Mouse (Mus musculus): ENCODE data around the gene Defa20. TPM values are rescaled to one million over a fixed set of nuclear protein-coding genes. Genes with fewer than 3 reads are reported as not detected.
"Not testable (repeated sequence)": the region's sequence is repeated elsewhere in the genome, so short reads cannot be mapped to it uniquely, and the experiment has no call there.

Gene Defa20
- polyA plus RNA-seq (2016; fragmentation: Nextera tagmentation; extraction: Ambion mirVana), result not detected in 2 replicates

DNA sequence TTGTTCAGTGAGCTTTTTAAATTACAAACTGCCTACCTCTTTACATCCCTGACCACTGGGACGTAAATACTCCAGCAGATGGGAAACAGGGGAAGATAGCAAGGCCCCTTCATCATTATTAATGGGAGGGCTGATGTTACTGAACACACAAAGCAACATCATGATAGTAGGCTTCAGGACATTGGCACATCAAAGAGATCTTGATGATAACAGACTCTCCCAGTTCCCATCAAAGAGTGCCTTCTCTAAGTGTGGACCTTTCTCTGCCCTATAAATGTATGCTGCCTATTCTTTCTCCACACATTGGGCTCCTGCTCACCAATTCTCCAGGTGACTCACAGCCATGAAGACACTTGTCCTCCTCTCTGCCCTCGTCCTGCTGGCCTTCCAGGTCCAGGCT lies at the start of gene Defa20:
Gene Defa20, plus strand, starts transcription at position 301 of the 400 bp plus-strand sequence.
- not testable (repeated sequence) for H3K9ac ChIP-seq; H3K4me2 ChIP-seq (replicated peaks); H3K4me3 ChIP-seq; H3K4me1 ChIP-seq; H3K9me3 ChIP-seq; H3K36me3 ChIP-seq; ATAC-seq (ENCODE audit: low FRiP score, low read depth); H3K27me3 ChIP-seq (replicated peaks); H3K27ac ChIP-seq
- WGBS, result no CpG with 5 or more reads among the region's 2 CpGs

DNA sequence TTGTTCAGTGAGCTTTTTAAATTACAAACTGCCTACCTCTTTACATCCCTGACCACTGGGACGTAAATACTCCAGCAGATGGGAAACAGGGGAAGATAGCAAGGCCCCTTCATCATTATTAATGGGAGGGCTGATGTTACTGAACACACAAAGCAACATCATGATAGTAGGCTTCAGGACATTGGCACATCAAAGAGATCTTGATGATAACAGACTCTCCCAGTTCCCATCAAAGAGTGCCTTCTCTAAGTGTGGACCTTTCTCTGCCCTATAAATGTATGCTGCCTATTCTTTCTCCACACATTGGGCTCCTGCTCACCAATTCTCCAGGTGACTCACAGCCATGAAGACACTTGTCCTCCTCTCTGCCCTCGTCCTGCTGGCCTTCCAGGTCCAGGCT lies 19.7 kb downstream of the Defa20 start, which contains the start of gene Defa32:
Gene Defa32, plus strand, starts transcription at position 301 of the 400 bp plus-strand sequence.
- H3K36me3 ChIP-seq; H3K9ac ChIP-seq; H3K4me2 ChIP-seq (replicated peaks); H3K27me3 ChIP-seq (replicated peaks); ATAC-seq (ENCODE audit: low FRiP score, low read depth); H3K4me1 ChIP-seq; H3K9me3 ChIP-seq; H3K4me3 ChIP-seq; H3K27ac ChIP-seq: not testable (repeated sequence)
- WGBS, result no CpG with 5 or more reads among the region's 2 CpGs

Other genes with a start within 250 kb of the Defa20 start
- not detected in 2 replicates for gene Defa27, start 193.7 kb upstream of the Defa20 start, polyA plus RNA-seq (2016; fragmentation: Nextera tagmentation; extraction: Ambion mirVana)
- not detected in 2 replicates for gene Defa29, start 182.2 kb upstream of the Defa20 start, polyA plus RNA-seq (2016; fragmentation: Nextera tagmentation; extraction: Ambion mirVana)
- not detected in 2 replicates for gene Defa2, start 130.7 kb upstream of the Defa20 start, polyA plus RNA-seq (2016; fragmentation: Nextera tagmentation; extraction: Ambion mirVana)
- not detected in 2 replicates for gene Defa33, start 117.4 kb upstream of the Defa20 start, polyA plus RNA-seq (2016; fragmentation: Nextera tagmentation; extraction: Ambion mirVana)
- not detected in 2 replicates for gene Defa36, start 81.8 kb upstream of the Defa20 start, polyA plus RNA-seq (2016; fragmentation: Nextera tagmentation; extraction: Ambion mirVana)
- not detected in 2 replicates for gene Gm7849, start 52.7 kb upstream of the Defa20 start, polyA plus RNA-seq (2016; fragmentation: Nextera tagmentation; extraction: Ambion mirVana)
- gene Defa32, start 19.8 kb downstream of the Defa20 start, polyA plus RNA-seq (2016; fragmentation: Nextera tagmentation; extraction: Ambion mirVana), result not detected in 2 replicates
- not detected in 2 replicates for gene Defa37, start 56.1 kb downstream of the Defa20 start, polyA plus RNA-seq (2016; fragmentation: Nextera tagmentation; extraction: Ambion mirVana)
- gene Defa28, start 73.7 kb downstream of the Defa20 start, polyA plus RNA-seq (2016; fragmentation: Nextera tagmentation; extraction: Ambion mirVana), result not detected in 2 replicates
- not detected in 2 replicates for gene Gm7861, start 85.2 kb downstream of the Defa20 start, polyA plus RNA-seq (2016; fragmentation: Nextera tagmentation; extraction: Ambion mirVana)
- not detected in 2 replicates for gene Defa26, start 108.9 kb downstream of the Defa20 start, polyA plus RNA-seq (2016; fragmentation: Nextera tagmentation; extraction: Ambion mirVana)
- gene Defa17, start 146.5 kb downstream of the Defa20 start, polyA plus RNA-seq (2016; fragmentation: Nextera tagmentation; extraction: Ambion mirVana), result not detected in 2 replicates
- gene Defa34, start 156.5 kb downstream of the Defa20 start, polyA plus RNA-seq (2016; fragmentation: Nextera tagmentation; extraction: Ambion mirVana), result not detected in 2 replicates
- not detected in 2 replicates for gene AY761184, start 194.4 kb downstream of the Defa20 start, polyA plus RNA-seq (2016; fragmentation: Nextera tagmentation; extraction: Ambion mirVana)
- not detected in 2 replicates for gene Defa24, start 225.2 kb downstream of the Defa20 start, polyA plus RNA-seq (2016; fragmentation: Nextera tagmentation; extraction: Ambion mirVana)

Data from neural tube, embryonic 12.5 days (tissue).